Mouse (Mus musculus) heart, adult 8-10 months (tissue): ENCODE measurements around the gene Aen. TPM values are rescaled to one million over a fixed set of nuclear protein-coding genes. Genes with fewer than 3 reads are reported as not detected.

ENCODE experiments used
- DNase-seq: peaks from one replicate; pipeline ENCODE4 v3.0.0; 2022; ENCODE audit warnings: low spot score
- total RNA-seq, 4 experiments: library from RNA; stranded (reverse); gene quantifications; 2 replicates each; pipeline ENCODE4 v1.2.4; 2022

Aen gene
- total RNA-seq, result 10 to 100 TPM; 32.7 to 39.3 (median 35.5) TPM

- peak; percentile 99 for DNase-seq
These were observed at the start of gene Aen for GRCm38 (mm10) chr7:78895653-78896333. Aen (plus strand) TSS chr7:78895854.

GRCm38 (mm10) chr7:78846066-78846716 lies 49.5 kb upstream of the Aen start:
- DNase-seq, result no peak

DNA sequence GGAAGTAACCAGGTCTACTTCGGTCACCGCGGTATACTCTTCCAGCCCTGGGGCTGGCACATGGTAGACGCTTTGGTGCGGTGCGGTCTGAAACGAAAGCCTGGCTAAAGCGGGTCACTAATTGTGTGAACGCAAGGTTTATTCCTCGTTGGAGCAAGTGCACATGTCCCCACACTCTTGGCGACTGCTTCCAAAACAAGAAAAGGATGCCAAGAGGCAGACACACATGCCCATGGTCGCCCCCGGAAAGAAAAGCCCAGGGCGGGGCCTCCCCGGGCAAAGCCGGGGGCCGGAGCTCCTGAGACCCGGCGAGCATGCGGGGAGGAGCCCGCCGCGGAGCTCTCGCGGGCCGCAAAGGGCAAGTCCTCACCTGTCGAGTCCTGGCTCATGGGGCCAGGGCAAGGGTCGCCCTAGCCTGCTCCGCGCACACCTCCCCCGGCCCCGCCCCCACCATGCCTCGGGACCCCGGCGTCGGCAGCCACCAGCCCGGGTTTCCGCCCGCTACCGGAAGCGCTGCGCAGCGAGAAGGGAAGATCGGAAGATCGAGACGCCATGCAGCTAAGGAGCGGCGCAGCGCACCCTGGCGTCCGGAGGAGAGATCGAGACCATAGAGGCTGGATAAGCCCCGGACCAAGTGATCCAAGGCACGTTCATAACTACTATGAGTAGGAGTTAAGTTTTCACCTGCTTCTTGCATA lies 48.8 kb upstream of the Aen start, which contains the start of gene Det1:
Gene Det1, minus strand, starts transcription at position 527 of the 698 bp plus-strand sequence.
- DNase-seq, result peak; percentile 90

GRCm38 (mm10) chr7:78854051-78854450 lies 41.6 kb upstream of the Aen start:
- DNase-seq, result no peak

DNA sequence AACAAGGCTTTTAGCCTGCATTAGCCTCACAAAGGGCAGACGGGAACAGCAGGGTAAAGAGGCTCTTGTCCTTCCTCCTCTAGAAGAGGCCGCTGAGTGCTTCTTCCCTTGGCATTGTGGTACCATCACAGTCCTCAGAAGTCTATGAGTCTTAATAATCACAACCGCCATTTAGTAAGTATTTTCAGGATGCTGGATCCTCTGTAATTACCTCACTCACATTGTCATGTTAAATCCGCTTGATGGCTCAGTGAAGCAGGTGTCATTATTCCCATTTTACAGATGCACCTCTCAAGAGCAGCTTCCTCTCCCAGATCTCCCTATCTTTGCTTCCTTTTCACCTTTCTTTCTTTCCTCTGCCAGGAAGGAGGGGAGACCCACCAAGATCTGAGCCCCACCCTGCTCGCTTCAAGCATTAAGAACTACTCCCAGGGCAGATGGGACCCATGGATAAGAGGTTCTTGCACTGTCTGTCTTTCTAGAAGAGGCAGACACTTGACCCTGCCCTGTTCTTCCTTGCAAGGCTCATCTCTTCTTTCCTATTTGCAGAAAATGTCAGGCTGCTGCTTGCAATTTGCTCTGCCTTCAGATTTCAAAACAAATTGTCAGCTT lies 40.5 kb upstream of the Aen start:
- DNase-seq, result no peak

GRCm38 (mm10) chr7:78863796-78864445 lies 31.7 kb upstream of the Aen start:
- DNase-seq, result no peak

DNA sequence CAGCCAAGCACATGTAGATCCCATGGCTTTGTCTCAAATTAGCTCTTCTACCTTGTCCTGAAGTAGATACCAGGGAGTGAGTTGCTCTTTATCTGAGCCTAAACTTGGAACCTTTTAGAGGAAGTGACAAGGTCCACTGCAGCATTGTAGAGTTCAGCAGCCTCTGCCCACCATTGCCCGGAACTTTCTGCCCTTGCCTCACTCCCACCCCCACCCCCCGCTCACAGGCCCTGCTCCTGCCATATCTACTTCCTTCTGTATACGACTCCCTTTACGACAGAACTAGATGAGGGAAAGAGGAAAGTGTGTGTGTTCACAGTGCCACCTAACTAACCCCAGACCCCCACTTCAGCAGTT lies 31.2 kb upstream of the Aen start:
- no peak for DNase-seq

DNA sequence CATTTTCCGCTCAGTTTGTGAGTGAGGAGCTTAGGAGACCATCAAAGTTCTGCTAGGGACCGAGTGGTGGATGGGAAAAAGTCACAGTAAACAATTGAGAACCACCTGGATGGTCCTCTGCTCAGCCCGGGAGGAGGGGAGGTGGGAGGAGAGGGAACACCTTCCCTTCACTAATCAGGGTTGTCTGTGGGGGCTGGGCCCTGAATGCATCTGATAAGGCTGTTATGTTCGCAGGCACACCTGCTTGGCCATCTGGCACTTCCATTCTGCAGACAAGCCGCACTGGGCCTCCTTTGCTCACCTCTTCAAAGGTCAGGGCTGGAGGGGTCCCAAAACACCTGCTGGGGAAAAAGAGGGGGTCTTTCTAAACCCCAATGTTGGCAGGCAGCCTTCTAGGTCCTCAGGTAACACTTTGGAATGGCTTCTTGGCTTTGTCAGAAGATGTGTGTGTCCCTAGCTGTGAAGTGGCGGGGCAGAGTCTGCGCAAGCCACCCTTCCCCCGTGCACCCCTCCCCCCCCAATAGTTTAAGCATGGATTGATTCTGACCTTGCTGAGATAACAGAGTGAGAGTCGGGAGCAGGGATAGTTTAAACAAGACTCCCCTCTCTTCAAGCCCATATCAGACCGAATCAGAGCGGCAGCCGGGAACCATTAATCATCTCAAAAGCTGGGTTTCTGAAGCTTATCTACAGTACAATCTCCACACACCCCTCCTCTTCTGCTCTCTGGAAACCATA lies 30.3 kb upstream of the Aen start:
- no peak for DNase-seq

DNA sequence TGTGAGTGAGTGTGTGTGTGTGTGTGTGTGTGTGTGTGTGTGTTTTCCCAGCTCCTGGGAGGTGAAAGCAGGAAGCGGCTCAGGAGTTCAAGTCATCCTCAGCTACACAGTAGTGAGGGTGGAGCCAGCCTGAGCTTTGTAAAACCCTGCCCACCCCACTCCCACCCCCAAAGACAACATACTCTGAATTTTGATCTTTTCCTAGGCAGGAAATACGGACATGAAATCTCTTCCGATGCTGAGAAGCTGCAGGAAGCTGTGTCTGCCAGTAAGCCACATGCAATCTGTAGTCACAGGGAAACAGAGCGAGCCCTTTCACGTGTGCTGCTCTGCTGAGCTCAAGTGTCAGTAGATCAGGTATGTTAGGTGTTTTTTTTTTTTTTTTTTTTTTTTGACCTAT lies 26.9 kb upstream of the Aen start:
- no peak for DNase-seq

DNA sequence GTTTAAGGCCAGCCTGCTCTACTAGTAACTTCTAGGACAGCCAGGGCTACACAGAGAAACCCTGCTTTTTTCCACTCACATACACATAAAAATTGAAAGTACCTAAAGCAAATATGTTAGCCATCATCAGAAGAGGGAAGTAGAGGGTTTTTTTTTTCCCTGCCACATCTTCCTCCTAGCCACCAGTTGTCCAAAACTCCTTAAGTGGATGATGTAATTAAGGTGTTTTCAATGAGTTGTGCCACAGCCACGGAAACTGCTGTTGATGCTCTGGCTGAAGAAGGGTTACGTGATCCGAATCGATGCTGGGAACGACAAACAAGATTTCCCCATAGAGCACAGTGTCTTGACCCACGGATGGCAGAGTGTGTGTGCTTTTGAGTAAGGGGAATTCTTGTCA lies 23.3 kb upstream of the Aen start:
- no peak for DNase-seq

DNA sequence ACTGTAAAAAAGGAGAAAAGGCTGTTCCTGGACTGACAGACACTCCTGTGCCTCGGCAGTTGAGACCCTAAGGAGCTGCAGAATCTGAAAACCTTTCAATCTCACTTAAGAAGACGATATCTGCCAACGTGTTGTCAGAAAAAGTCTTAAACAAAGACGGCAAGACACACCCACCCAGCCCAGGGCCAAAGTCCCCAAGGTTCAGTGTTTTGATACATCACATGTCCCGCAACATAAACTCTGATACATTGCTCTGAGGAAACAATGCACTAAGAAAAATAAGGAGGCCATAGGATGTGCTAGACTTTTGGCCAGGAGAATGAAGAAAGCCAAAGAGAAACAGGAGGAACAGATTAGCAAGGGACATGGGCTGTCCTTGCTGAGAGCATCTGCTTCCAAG lies 22.8 kb upstream of the Aen start:
- DNase-seq, result no peak

DNA sequence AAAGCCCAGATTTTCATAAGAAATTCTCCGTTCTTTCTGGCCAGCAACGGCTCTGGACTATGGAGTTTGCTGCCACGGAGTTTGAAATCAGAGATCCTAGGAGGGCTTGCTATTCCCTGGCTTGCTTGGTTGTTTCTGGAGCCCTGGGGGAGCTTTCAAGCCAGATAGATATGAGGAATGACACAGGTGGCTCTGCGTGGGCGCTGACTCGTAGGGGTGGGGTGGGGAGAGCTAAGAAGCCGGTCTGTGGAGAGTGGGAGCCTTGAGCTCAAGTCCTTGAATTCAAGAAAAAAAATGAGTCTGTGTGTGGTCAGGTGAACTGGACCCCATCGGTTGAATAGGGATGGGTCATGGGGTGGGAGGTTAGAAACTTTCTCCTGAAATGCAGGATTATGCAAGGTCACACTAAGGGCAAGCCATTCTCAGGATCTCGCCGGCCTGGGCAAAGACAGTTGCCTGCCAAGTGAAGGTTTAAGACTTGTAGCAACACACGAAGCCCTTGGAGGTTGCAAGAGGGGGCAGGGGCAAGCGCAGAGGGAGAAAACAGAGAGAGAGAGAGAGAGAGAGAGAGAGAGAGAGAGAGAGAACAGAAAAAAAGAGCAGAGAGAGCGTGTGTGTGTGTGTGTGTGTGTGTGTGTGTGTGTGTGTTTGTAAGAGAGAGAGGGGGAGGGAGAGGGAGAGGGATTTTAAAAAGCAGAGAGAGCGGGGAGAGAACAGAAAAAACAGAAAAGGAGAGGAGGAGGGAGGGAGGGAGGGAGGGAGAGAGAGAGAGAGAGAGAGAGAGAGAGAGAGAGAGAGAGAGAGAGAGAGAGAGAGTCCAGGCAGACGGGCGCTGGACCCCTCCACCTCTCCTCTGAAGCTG lies 13.8 kb upstream of the Aen start:
- no peak for DNase-seq

GRCm38 (mm10) chr7:78882469-78882837 lies 13.2 kb upstream of the Aen start:
- DNase-seq, result no peak

- no peak for DNase-seq
These were observed 12.5 kb upstream of the Aen start for GRCm38 (mm10) chr7:78883016-78883725.

- no peak for DNase-seq
These were observed 12.0 kb upstream of the Aen start for GRCm38 (mm10) chr7:78883726-78884060.

GRCm38 (mm10) chr7:78884139-78884538 lies 11.5 kb upstream of the Aen start:
- no peak for DNase-seq

DNA sequence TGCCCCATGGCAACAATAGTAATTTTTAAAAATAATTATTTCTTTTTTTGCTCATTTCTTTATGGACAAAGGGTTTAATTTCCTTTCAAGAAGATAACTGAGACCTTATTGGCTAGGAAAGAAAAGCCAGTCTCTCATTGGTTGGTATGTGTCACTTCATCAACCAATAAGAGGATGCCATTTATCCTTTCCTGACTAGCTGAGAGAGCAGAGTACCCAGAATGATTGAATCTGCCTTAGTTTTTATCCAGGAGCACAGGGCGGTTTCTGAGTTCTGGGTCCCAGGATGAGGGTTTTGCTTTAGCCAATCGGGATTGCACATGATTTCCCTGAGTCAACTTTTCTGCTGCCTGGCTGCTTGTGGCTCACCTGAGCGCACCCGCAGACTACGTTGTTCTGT lies 10.2 kb upstream of the Aen start:
- DNase-seq, result no peak

GRCm38 (mm10) chr7:78886496-78886895 lies 9.2 kb upstream of the Aen start:
- DNase-seq, result no peak

- no peak for DNase-seq
These were observed 8.2 kb upstream of the Aen start for GRCm38 (mm10) chr7:78887431-78887842.

GRCm38 (mm10) chr7:78890641-78891040 lies 5.0 kb upstream of the Aen start:
- DNase-seq, result peak; percentile 74
